Comparison of ENCODE assay signal across 7 mouse cellular contexts in the genomic region with DNA sequence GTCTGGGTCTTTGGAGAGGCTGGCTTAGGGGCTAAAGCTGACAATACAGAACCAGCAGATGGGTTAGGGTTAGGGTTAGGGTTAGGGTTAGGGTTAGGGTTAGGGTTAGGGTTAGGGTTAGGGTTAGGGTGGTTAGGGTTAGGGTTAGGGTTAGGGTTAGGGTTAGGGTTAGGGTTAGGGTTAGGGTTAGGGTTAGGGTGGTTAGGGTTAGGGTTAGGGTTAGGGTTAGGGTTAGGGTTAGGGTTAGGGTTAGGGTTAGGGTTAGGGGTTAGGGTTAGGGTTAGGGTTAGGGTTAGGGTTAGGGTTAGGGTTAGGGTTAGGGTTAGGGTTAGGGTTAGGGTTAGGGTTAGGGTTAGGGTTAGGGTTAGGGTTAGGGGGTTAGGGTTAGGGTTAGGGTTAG.
DNase-seq lines count a peak whose midpoint lies in the region; ATAC-seq and TF ChIP-seq lines count a peak whose summit lies in the region.
"Not testable (repeated sequence)": the region's sequence is repeated elsewhere in the genome, so short reads cannot be mapped to it uniquely, and the experiment has no call there.

No protein-coding gene starts in this region.

- DNase-seq in heart, postnatal 10 days: peak; percentile 4 to 11
- DNase-seq in lung, adult 2 months: peak; percentile 2
- peak; percentile 5 to 58 for DNase-seq in spleen, postnatal 10 days (ENCODE audit: low spot score in 2 of 2)
- peak; percentile 27 for DNase-seq in testis, postnatal 10 days (ENCODE audit: low spot score)
- DNase-seq in thymus, postnatal 10 days (ENCODE audit: low spot score in 2 of 2): peak; percentile 2 to 4

- intact Hi-C loops in heart, postnatal 10 days (cut with DNase I): not testable (repeated sequence)

- H3K4me1 ChIP-seq in lung, adult 2 months (ENCODE audit: control insufficient read depth, insufficient read depth, low read length): not testable (repeated sequence)

- not testable (repeated sequence) for H3K4me3 ChIP-seq in lung, adult 2 months (replicated peaks; ENCODE audit: extremely low read depth, low read depth, low read length)

- not testable (repeated sequence) for TF ChIP-seq CTCF in lung, adult 2 months (IDR thresholded peaks at IDR 0.05; ENCODE audit: insufficient read depth, low read length)

- TF ChIP-seq POLR2A in lung, adult 2 months (IDR thresholded peaks at IDR 0.05; ENCODE audit: borderline replicate concordance, extremely low read depth, low read depth, low read length): not testable (repeated sequence)

- ATAC-seq in erythroid progenitor cell, adult 5-6 weeks (replicated peaks; ENCODE audit: low FRiP score, poor library complexity, severe bottlenecking): 0 out of 2 replicates have a peak, but pooled peaks have one; percentile 52
- ATAC-seq in megakaryocyte-erythroid progenitor cell, adult 5-6 weeks (replicated peaks; ENCODE audit: low FRiP score, low TSS enrichment, poor library complexity, severe bottlenecking): peak; percentile 75; the same call in 1 of the 2 replicates
